Mouse (Mus musculus): ENCODE measurements around the gene Arfgap3. TPM values are rescaled to one million over a fixed set of nuclear protein-coding genes. Genes with fewer than 3 reads are reported as not detected.
A peak's percentile ranks its signal among the peaks of the same experiment; 100 is the strongest.

The Arfgap3 gene
- polyA plus RNA-seq, 1 experiment = not detected

DNA sequence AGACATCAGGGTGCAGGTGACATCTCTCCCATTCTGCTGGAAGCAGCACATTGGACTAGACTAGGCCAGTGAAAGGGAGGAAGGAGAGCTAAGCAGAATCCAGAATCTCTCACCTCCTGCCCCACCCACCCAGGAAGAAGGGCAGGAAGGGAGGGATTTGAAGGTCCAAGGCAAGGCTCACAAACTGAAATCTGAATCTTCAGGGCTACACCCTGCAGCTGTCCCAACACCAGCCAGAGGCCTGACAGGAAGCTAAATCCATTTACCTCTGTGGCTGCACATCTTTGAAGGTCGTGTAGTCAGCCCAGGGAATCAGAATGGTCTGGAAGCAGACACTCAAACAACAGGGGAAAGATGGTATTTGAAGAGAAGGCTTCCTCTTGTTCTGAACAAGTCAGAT, 84.8 kb downstream of the Arfgap3 start:
- H3K4me3 ChIP-seq (ENCODE audit: insufficient read depth, low read depth, low read length) = no peak overlapping the region
- H3K4me1 ChIP-seq (ENCODE audit: control insufficient read depth, insufficient read depth, low read length) = no peaks in the 10 kb centered on the region
- 55% methylated on average over 1 of the region's 1 CpGs for WGBS
- no peak overlapping the region for H3K27ac ChIP-seq (ENCODE audit: insufficient read depth, low read depth, low read length)
- TF ChIP-seq CTCF (IDR thresholded peaks at IDR 0.05; ENCODE audit: insufficient read depth, low read depth, low read length) (no peak), POLR2A (IDR thresholded peaks at IDR 0.05; ENCODE audit: insufficient read depth, low read depth, low read length) (no peak)

DNA sequence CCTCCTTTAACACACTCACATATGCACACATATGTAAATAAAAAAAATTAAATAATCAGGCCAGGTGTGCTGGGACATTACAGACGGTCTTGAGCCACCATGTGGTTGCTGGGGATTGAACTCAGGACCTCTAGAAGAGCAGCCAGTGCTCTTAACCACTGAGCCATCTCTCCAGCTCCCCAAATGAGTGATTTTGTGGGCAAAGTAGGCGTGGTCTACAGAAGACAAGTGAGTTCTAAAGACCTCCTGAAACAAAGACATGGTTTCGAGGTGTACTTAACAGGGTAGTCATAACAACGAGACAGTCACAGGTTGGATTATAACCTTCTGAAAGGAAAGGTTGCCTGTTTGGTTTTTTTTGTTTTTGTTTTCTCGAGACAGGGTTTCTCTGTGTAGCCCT, 86.6 kb downstream of the Arfgap3 start:
- no peak for TF ChIP-seq CTCF (IDR thresholded peaks at IDR 0.05; ENCODE audit: insufficient read depth, low read depth, low read length)
- no peak for TF ChIP-seq POLR2A (IDR thresholded peaks at IDR 0.05; ENCODE audit: insufficient read depth, low read depth, low read length)
- Histone ChIP-seq H3K4me1 (ENCODE audit: control insufficient read depth, insufficient read depth, low read length) (no peaks in the 10 kb centered on the region), H3K27ac (ENCODE audit: insufficient read depth, low read depth, low read length) (no peak overlapping the region), H3K4me3 (ENCODE audit: insufficient read depth, low read depth, low read length) (no peak overlapping the region)
- 78% methylated on average over 5 of the region's 5 CpGs for WGBS

DNA sequence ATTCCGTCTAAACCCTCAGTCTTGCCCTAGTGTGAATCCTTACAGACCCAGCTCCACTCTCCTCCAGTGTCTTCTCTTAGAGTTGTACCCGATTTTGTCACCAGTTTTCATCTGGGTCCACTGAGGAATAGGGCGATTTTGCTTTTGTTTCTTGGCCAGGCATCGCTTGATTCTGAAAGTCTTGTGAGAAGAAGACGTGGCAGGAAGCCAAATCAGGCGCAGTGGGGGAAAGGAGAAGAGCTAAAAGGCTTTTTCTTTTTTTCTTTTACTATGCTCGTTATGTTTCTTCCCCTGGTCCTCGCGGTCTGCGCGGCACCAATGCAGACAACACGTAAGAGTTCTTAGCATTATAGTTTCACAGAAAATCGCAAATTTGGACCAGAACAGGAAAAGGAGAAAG, 92.1 kb downstream of the Arfgap3 start:
- H3K4me1 ChIP-seq (ENCODE audit: control insufficient read depth, insufficient read depth, low read length) = no peaks in the 10 kb centered on the region
- TF ChIP-seq CTCF (IDR thresholded peaks at IDR 0.05; ENCODE audit: insufficient read depth, low read depth, low read length) (no peak), POLR2A (IDR thresholded peaks at IDR 0.05; ENCODE audit: insufficient read depth, low read depth, low read length) (no peak)
- H3K27ac ChIP-seq (ENCODE audit: insufficient read depth, low read depth, low read length) = no peak overlapping the region
- no peak overlapping the region for H3K4me3 ChIP-seq (ENCODE audit: insufficient read depth, low read depth, low read length)
- 17% methylated on average over 13 of the region's 13 CpGs for WGBS

DNA sequence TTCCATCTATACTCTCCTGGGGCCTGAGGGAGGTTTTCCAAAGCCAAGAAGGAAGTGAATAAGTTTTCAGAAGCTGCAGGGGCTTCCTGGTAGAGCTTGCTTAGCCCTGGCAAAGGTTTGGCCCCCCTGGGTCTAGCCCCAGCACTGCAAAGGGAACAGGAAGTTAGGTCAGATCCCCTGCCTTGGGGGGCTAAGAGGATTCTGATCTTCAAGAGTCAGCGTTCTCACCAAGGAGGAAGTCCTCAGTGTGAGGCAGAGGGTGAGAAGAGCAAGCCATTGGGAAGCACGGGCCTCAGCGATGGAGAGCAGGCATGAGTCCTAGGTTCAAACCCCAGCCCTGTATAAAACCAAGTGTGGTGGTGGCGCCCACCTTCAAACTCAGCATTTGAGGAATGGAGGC, 93.6 kb downstream of the Arfgap3 start:
- 90% methylated on average over 4 of the region's 4 CpGs for WGBS
- no peak overlapping the region for H3K27ac ChIP-seq (ENCODE audit: insufficient read depth, low read depth, low read length)
- no peak overlapping the region for H3K4me3 ChIP-seq (ENCODE audit: insufficient read depth, low read depth, low read length)
- TF ChIP-seq CTCF (IDR thresholded peaks at IDR 0.05; ENCODE audit: insufficient read depth, low read depth, low read length) (no peak), POLR2A (IDR thresholded peaks at IDR 0.05; ENCODE audit: insufficient read depth, low read depth, low read length) (no peak)
- H3K4me1 ChIP-seq (ENCODE audit: control insufficient read depth, insufficient read depth, low read length) = peaks cover 4% of the 10 kb centered on the region

DNA sequence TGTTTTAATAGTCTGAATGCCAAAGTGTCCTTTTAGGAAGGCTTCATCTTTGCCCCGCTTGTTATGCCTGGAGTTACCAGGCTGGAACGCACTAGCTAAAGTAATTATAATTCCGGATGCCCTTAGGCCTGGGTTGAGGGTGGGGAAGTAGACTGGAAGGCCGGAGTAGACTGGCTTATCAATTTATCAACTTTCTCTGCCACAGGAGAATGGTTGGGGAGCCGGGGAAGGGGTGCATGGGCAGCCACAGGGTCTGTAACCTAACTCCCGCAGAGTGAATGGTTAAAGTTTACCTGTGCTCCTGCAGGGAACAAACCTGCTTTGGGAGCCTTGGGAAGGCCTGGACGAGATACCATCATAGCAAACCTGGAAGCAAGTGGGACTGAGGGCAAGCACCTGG, 94.1 kb downstream of the Arfgap3 start:
- H3K4me3 ChIP-seq (ENCODE audit: insufficient read depth, low read depth, low read length) = no peak overlapping the region
- WGBS = 88% methylated on average over 7 of the region's 7 CpGs
- TF ChIP-seq CTCF (IDR thresholded peaks at IDR 0.05; ENCODE audit: insufficient read depth, low read depth, low read length) (no peak), POLR2A (IDR thresholded peaks at IDR 0.05; ENCODE audit: insufficient read depth, low read depth, low read length) (no peak)
- peaks cover 9% of the 10 kb centered on the region for H3K4me1 ChIP-seq (ENCODE audit: control insufficient read depth, insufficient read depth, low read length)
- no peak overlapping the region for H3K27ac ChIP-seq (ENCODE audit: insufficient read depth, low read depth, low read length)

DNA sequence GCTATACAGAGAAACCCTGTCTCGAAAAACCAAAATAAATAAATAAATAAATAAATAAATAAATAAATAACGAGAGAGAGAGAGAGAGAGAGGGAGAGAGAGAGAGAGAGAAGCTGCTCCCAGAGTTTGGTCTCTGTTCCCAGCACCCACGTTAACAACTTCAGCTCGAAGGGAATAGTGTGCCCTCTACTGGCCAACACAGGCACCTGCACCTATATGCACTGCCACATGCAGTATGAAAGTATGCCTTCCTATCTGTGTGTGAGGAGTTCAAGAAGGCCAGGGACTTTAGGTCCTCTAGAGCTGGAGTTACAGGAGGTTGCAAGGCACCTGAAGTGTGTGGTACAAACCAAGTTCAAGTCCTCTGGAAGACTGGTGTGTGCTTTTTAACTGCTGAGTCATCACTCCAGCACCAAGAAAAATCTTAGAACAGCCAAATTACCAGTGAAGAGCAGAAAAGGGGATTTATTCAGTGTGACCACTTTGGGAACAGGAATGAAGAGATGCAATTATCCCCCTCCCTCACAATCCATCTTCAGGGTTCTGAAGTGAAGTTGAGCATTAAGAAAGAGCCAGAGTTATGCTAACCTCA, 94.8 kb downstream of the Arfgap3 start:
- Histone ChIP-seq H3K4me1 (ENCODE audit: control insufficient read depth, insufficient read depth, low read length) (peaks cover 13% of the 10 kb centered on the region), H3K4me3 (ENCODE audit: insufficient read depth, low read depth, low read length) (no peak overlapping the region), H3K27ac (ENCODE audit: insufficient read depth, low read depth, low read length) (no peak overlapping the region)
- TF ChIP-seq CTCF (IDR thresholded peaks at IDR 0.05; ENCODE audit: insufficient read depth, low read depth, low read length) (no peak), POLR2A (IDR thresholded peaks at IDR 0.05; ENCODE audit: insufficient read depth, low read depth, low read length) (no peak)
- 91% methylated on average over 4 of the region's 4 CpGs for WGBS

DNA sequence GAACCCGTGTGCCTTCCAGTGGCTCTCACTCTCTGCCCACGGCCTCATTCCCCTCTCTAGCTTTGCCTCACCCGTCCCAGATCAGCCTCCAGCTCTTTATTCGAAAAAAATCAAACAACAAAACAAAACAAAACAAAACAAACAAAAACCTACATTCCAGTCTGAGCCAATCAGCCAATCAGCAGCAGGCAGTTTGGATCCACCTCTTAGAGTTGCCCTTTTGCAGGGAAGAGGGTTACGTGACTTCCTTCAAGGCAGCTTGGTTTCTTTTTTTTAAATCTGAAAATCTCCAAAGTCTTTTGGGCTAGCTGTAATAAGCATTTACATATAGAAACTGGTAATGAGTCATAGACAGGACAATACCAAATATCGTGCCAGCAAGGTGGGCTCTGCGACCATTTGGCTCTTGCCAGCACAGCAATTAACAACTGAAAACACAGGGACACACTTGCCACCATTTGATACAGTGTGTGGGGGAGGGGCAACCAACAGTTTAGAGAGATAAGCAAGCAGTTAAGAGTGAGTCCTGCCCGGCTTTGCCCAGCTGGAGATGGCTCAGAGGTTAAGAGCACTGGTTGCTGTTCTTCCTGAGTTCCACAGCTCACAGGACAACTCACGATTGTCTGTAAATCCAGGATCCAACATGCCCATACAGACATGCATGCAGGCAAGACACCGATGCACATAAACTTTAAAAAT, 95.5 kb downstream of the Arfgap3 start:
- peaks cover 13% of the 10 kb centered on the region for H3K4me1 ChIP-seq (ENCODE audit: control insufficient read depth, insufficient read depth, low read length)
- H3K27ac ChIP-seq (ENCODE audit: insufficient read depth, low read depth, low read length) = no peak overlapping the region
- TF ChIP-seq POLR2A (IDR thresholded peaks at IDR 0.05; ENCODE audit: insufficient read depth, low read depth, low read length) (no peak), CTCF (IDR thresholded peaks at IDR 0.05; ENCODE audit: insufficient read depth, low read depth, low read length) (no peak)
- H3K4me3 ChIP-seq (ENCODE audit: insufficient read depth, low read depth, low read length) = no peak overlapping the region
- 77% methylated on average over 10 of the region's 10 CpGs for WGBS

DNA sequence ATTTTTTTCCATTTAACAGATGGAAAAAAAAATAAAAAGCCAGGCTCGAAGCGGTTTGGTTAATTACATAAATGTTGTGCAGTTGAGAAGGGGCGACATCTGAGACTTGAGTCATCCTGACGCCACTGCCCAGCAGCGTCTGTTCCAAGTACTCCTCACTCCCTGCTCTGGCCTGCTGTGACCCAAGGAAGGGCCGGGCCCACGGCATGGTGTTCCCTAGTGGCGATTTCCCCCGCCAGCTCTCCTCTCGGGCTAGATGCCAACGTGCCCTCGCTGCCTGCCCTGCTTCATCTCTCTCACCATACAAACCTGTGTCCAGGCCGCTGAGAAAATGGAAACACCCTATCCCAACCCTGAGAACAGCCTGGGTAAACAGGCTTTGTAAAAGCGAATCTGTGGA, 98.0 kb downstream of the Arfgap3 start:
- no peak for TF ChIP-seq POLR2A (IDR thresholded peaks at IDR 0.05; ENCODE audit: insufficient read depth, low read depth, low read length)
- TF ChIP-seq CTCF (IDR thresholded peaks at IDR 0.05; ENCODE audit: insufficient read depth, low read depth, low read length) = no peak
- WGBS = 47% methylated on average over 14 of the region's 14 CpGs
- no peak overlapping the region for H3K4me3 ChIP-seq (ENCODE audit: insufficient read depth, low read depth, low read length)

DNA sequence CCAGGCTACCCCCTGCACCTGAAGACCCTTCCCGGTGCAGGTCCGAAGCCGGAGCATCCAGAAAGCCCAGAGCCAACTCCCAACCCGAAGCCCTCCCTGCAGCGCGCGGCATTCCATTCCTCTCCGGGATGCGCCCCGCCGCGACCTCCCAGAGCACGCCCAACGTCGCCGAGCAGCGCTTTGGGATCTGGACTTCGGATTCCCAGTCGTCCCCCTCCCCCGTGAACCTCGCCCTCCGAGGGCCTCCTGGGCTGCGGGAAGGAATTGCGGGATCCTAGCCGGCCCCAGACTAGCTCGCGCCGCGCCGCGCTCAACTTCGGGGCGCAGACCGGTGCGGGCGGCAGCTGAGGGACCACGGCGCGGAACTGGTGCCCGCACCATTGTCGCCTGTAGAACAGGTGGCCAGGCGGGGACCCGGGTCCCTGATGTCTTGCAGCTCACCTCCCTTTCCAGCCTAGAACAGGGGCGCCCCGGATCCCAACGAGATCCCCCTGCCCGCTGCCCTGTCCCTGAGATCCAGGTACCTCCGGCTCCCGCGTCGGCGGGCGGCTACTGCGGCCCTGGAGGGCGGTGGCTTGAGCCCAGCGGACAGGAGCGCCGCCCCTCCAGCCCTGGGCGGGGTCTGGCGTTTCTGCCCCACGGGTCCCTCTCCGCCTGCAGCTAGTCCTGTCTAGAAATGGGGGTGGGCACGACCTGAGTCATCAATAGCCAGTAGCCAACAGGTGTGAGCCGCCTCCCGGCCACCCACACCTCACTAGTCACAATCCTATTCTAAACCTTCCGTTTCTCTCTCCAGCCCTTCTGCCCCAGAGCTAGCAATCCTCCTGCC, 98.7 kb downstream of the Arfgap3 start, which contains the start of gene A4galt:
A4galt (minus strand) TSS at position 599 of the 829 bp plus-strand sequence.
- H3K4me1 ChIP-seq (ENCODE audit: control insufficient read depth, insufficient read depth, low read length) = peaks cover 13% of the 10 kb centered on the region
- H3K4me3 ChIP-seq (ENCODE audit: insufficient read depth, low read depth, low read length) = peak within 1 kb of the TSS; percentile 37
- WGBS = 2% methylated on average over 66 of the region's 66 CpGs
- TF ChIP-seq POLR2A (IDR thresholded peaks at IDR 0.05; ENCODE audit: insufficient read depth, low read depth, low read length) (no peak), CTCF (IDR thresholded peaks at IDR 0.05; ENCODE audit: insufficient read depth, low read depth, low read length) (no peak)
- H3K27ac ChIP-seq (ENCODE audit: insufficient read depth, low read depth, low read length) = no peak within 1 kb of the TSS

More for the DNA sequence above, 98.0 kb downstream of the Arfgap3 start:
- Histone ChIP-seq H3K27ac (ENCODE audit: insufficient read depth, low read depth, low read length) (no peak overlapping the region), H3K4me1 (ENCODE audit: control insufficient read depth, insufficient read depth, low read length) (peaks cover 13% of the 10 kb centered on the region)
